Mouse (Mus musculus): Measurements from ENCODE around the gene Zfp872. TPM values are rescaled to one million over a fixed set of nuclear protein-coding genes. Genes with fewer than 3 reads are reported as not detected.
A peak's percentile ranks its signal among the peaks of the same experiment; 100 is the strongest.

The Zfp872 gene
- total RNA-seq, 2 experiments from 2014 or later = not detected

DNA sequence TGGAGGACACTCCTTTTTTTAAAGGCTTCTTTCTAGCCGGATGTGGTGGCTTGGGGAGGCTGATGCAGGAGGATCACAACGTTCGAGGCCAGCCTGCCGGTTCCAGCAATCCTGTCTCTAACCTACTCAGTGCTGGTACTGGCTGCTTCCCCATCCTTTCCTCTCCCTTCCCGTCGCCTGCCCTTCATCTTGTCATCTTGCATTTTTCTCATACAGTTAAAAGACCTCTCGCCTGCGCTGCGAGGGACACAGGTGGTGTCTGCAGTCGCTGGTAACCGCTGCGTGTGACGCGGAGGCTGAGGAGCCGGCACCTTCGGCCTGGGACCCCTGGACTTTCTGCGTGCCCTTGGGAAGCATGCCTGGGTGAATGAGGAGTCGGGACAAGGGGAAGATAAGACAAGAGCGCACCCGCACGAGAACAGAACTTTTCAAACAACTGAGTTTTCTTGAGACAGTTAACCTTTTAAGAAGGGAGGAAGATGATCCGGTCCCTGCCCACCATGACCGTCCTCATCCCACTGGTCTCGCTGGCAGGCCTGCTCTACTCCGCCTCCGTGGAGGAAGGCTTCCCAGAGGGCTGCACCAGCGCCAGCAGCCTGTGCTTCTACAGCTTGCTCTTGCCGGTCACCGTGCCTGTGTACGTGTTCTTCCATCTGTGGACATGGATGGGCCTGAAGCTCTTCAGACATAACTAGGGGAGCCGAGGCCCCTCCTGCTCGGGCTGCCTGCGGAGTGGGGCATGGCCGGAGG lies 30.2 kb upstream of the Zfp872 start:
- TF ChIP-seq CTCF (IDR thresholded peaks at IDR 0.05) = no peak

DNA sequence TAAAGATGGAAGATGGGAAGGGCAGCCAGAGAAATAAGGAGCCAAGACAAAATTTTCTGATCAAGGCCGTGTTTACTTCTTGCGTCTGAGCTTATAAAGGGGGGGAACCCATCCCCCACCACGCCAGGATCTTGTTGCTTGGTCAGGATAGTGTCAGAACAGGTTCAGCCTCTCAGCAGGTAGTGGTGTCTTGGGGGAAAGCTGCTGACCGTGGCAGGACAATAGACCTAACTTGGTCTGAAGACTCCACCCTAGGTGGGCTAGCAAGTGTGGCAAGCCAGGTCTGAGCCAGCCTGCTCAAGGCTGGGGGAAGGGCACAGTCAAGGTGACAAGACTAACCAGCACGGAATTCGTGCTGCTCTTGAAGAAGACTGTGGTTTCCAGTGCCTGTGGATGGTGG lies 26.6 kb upstream of the Zfp872 start:
- DNase-seq = no peak
- H3K27ac ChIP-seq = no peak overlapping the region
- no peak for TF ChIP-seq CTCF (IDR thresholded peaks at IDR 0.05)
- intact Hi-C loops (cut with DNase I) = no loop called here
- H3K4me3 ChIP-seq = no peak overlapping the region

More for the DNA sequence above, 30.2 kb upstream of the Zfp872 start:
- H3K4me3 ChIP-seq = peak overlapping the region; percentile 88
- DNase-seq = no peak
- H3K27ac ChIP-seq = peak overlapping the region; percentile 96
- intact Hi-C loops (cut with DNase I) = loop anchor here (5.0 to 10.0 kb wide), 3 partner anchors 40 to 153 kb away; partner anchors contain the start of genes Ccdc151, Elof1, Prkcsh and Zfp809

DNA sequence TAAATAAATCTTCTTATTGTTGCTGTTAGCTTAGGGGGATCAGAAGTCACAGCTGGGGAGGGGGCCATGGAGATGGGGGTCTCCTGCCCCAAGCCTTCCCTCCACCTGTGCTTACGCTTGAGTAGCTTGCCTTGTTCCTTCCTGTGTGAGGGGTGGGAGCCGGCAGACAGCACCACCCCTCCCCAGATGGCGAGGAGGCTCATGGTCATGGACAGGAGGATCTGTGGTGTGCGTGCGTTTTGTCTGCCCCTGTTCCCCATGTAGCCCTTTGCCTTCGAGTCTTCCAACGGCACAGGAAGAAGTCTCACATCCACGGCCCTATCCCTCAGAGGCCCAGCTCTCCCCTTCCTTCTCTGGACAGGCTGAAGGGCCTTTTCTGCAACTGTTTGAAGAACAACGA lies 25.6 kb upstream of the Zfp872 start:
- no peak overlapping the region for H3K27ac ChIP-seq
- intact Hi-C loops (cut with DNase I) = no loop called here
- DNase-seq = no peak
- no peak overlapping the region for H3K4me3 ChIP-seq
- no peak for TF ChIP-seq CTCF (IDR thresholded peaks at IDR 0.05)

DNA sequence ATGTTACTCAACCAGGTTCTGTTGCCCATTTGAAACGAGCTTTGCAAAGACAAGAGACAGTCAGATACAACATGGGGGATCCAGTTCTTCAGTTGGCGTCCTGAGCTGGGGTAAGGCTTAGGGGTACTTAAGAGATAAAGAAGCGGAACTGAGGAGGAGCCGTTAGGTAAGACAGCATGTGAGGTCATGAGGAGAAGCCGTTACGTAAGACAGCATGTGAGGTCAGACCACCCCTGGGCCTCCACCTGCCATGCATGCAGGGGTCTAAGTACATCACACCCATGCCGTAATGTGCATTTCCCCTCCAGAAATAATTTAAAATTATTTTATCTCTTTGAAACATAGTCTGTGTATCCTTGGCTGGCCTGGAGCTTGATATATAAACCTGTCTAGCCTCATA lies 25.0 kb upstream of the Zfp872 start:
- DNase-seq = no peak
- intact Hi-C loops (cut with DNase I) = no loop called here
- Histone ChIP-seq H3K27ac (no peak overlapping the region), H3K4me3 (no peak overlapping the region)
- TF ChIP-seq CTCF (IDR thresholded peaks at IDR 0.05) = no peak

DNA sequence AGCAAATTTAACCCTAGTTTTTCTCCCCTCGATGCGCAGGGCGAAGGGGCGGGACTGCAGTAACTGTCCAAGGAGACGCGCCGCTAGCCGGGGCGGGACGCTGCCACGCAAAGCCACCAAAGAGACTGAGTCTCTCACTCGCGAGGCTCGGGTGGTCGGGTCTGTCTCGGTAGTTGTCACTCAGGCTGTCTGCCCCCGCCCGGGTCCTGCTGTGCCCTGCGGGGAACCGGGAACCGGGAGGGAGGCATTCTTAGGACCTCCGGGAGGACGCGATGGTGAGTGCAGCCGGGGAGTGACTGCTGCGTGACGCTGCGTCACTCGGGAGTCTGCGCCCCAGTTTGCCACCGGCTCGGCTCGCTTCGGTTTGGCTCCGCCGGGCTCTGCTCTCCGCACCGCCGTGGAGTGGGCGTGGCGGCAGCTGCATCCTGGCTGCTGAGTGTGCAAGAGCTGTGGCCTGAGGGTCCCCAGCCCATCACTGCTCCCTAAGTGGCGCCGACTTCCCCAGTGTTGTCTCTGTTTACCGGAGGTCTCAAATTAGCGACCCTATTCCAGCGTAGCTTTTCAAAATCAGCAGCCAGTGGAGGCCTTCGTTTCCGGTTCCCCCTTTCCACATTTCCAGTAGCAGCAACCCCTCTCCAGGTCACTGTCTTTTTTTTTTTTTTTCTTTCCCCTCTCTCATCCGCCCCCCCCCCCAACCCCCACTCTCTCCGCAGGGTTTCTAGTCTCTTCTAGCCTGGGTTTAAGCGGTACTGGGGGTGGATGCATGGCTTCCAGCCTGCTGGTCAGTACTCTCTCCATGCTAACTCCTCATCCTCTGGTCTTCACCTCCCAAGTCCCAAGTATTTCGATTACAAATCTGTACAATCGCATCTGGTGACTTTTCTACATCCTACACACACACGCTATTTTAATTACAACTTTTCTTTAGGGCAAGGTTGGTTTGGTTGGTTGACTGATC lies 22.9 kb upstream of the Zfp872 start:
- Histone ChIP-seq H3K27ac (peak overlapping the region; percentile 46), H3K4me3 (peak overlapping the region; percentile 74)
- no peak for TF ChIP-seq CTCF (IDR thresholded peaks at IDR 0.05)
- peak; percentile 52 for DNase-seq
- intact Hi-C loops (cut with DNase I) = no loop called here

DNA sequence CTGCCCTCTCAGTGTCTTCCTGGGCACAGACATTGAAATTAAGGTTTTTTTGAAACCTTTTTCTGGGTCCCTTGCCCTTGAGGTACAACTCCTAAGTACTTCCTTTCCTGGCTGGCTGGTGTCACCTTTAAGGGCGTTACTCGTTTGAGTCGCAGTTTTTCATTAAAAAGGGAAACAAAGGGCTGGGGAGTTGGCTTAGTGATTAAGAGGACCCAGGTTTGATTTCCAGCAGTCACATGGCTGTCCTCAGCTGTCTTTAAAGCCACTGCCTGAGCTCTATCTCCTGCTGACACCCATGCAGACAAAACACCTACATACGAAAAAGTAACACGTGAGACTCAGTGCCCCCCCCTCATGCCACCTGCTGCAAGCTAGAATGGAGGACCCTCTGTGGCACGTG lies 21.9 kb upstream of the Zfp872 start:
- TF ChIP-seq CTCF (IDR thresholded peaks at IDR 0.05) = no peak
- intact Hi-C loops (cut with DNase I) = no loop called here

DNA sequence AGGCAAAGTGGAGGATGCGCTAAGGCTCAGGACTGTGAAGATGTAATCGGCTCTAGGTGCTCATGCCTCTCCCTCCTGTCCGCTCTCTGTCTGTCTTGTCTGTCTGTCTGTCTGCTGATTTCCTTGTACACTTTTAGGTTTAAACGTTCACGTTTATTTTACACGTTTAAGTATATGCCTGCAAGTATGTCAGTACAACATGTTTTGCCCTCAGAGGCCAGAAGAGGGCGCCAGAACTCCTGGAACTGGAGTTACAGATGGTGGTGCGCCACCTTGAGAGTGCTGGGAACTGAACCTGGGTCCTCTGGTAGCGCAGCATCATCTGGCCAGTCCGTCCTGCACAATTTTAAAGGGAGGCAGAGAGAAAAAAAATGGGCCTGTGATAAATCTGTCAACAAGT lies 21.2 kb upstream of the Zfp872 start:
- TF ChIP-seq CTCF (IDR thresholded peaks at IDR 0.05) = no peak
- Histone ChIP-seq H3K27ac (no peak overlapping the region), H3K4me3 (no peak overlapping the region)
- DNase-seq = no peak
- intact Hi-C loops (cut with DNase I) = no loop called here

More for the DNA sequence above, 21.9 kb upstream of the Zfp872 start:
- H3K4me3 ChIP-seq = no peak overlapping the region
- no peak overlapping the region for H3K27ac ChIP-seq
- no peak for DNase-seq

DNA sequence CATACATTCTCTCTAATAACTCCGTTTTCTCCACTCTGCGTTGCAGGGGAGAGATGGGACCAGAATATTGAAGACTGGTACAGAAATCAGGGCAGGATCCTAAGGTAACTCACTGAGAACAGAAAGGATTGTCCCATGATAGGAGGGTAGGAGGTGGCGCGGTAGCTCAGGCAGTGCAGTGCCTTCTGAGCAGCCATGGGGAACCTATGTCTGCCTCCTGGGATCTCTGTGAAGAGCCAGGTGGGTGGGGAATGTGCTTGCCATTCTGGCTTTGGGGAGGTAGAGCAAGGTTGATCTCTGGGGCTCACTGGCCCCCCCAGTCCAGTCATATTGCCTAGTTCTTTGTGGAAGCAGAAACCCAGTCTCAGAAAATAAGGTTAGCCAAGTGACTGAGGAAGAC lies 20.1 kb upstream of the Zfp872 start:
- no peak for DNase-seq
- no peak overlapping the region for H3K27ac ChIP-seq
- TF ChIP-seq CTCF (IDR thresholded peaks at IDR 0.05) = no peak
- intact Hi-C loops (cut with DNase I) = no loop called here
- no peak overlapping the region for H3K4me3 ChIP-seq

DNA sequence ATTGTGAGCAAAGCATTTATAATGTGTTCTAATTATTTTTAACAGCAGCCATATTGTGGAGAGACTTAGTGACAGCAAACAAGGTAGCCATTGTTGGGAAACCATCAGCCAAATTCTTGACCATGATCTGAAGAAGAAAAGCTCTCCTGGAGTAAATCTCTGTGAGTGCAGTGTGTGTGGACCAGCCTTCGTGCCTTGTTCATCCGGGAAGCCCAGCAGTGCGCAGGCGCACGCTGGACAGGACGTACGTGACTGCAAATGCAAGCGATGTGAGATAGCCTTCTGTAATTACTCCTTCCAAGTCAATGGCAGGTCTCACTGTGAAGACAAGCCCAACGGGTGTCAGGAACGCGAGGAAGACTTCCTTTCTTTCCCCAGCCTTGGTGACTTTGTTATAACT lies 18.6 kb upstream of the Zfp872 start:
- TF ChIP-seq CTCF (IDR thresholded peaks at IDR 0.05) = no peak
- no peak overlapping the region for H3K4me3 ChIP-seq
- DNase-seq = no peak
- no peak overlapping the region for H3K27ac ChIP-seq
- intact Hi-C loops (cut with DNase I) = no loop called here

DNA sequence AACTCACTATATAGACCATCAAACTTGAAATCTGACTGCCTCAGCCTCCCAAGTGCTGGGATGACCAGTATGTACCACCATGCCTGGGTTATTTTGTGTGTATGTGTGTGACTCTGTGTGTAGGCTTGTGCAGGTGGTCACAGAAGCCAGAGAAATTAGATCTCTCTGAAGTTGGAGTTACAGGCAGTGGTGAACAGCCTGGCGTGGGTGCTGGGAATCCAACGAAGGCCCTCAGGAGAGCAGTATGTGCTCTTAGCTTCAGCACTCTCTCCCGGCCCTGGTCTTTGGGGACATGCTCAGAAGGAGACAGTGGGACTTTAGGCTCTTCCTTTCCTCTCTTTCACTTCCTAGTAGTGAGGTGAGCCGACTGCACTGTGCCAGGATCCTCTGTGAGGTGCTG lies 15.6 kb upstream of the Zfp872 start:
- no peak for DNase-seq
- Histone ChIP-seq H3K4me3 (no peak overlapping the region), H3K27ac (no peak overlapping the region)
- TF ChIP-seq CTCF (IDR thresholded peaks at IDR 0.05) = no peak
- intact Hi-C loops (cut with DNase I) = no loop called here

DNA sequence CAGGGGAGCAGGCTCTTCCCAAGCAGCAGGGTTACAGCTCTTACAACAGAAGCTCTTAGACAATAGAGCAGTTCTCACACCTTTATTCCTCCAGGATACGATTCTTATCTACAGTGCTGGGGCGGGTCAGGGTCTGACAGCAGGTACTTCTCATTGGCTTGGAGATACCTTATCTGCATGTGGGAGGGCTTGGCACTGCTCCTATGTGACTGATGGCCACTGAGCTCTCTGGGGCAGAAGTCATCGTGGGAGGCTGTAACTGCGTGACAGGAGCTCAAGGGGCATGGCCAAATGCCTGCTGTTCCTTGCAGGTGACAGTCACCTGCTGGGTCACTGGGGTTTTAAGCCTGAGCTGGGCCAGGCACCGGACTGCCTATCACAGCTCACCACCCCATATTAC lies 8.5 kb downstream of the Zfp872 start:
- intact Hi-C loops (cut with DNase I) = no loop called here
- no peak for TF ChIP-seq CTCF (IDR thresholded peaks at IDR 0.05)
- Histone ChIP-seq H3K4me3 (no peak overlapping the region), H3K27ac (no peak overlapping the region)
- no peak for DNase-seq

DNA sequence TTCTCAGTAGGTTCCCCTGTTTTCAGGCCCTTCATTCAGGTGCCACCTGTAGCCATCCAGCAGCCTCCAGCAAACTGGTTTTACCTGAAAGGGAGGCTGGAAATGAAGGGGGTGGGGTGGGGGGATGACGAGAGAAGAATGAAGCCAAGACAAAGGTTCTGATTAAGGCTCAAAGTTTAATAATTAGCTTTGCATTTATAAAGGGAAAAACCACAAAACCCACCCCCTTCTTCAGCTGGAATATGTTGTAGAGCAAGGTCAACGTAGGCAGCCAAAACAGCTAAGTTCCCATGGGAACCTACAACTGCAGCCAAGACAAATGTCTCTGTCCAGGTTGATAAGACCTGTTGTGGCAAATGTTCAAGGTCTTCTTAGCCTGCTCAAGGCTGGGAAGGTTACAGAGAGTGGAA lies 25.9 kb downstream of the Zfp872 start:
- Histone ChIP-seq H3K4me3 (no peak overlapping the region), H3K27ac (no peak overlapping the region)
- TF ChIP-seq CTCF (IDR thresholded peaks at IDR 0.05) = no peak
- intact Hi-C loops (cut with DNase I) = no loop called here
- DNase-seq = no peak

DNA sequence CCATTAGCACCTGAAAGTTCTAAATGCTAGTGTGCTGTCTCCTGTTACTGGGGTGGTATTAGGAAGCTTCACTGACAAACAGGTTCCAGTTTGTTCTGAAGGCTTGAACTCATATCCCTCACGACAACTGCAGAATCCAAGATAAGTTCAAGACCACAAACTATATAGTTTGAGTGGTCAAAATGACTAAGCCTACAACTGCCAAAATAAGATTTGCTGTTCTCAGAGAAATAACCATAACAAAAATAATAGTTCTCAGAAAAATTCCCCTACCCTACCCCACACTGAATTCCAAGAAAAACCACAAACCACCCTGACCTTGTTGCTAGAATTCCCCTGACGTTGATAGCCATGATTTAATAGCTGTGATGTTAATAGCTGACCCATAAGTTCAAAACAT lies 26.7 kb downstream of the Zfp872 start:
- Histone ChIP-seq H3K4me3 (no peak overlapping the region), H3K27ac (no peak overlapping the region)
- no peak for DNase-seq
- intact Hi-C loops (cut with DNase I) = no loop called here
- TF ChIP-seq CTCF (IDR thresholded peaks at IDR 0.05) = no peak
